Mouse (Mus musculus) forebrain, embryonic 13.5 days (tissue): ENCODE measurements around the gene Ppt1. TPM values are rescaled to one million over a fixed set of nuclear protein-coding genes. Genes with fewer than 3 reads are reported as not detected.

Experiments
- ATAC-seq: fragments of 200-750 bp; cut with Nextera tagmentation; 2 replicates; pipeline ENCODE4 v1.8.0; 2017
- H3K27ac ChIP-seq: fragments of 300-500 bp; sonication (generic); 2 replicates; pipeline ENCODE4 v1.5.1; 2015; ENCODE audit warnings: inconsistent platforms, mild to moderate bottlenecking, moderate library complexity
- H3K27me3 ChIP-seq: fragments of 300-500 bp; sonication (generic); 2 replicates; pipeline ENCODE4 v1.6.1; 2015; ENCODE audit warnings: mild to moderate bottlenecking, inconsistent platforms
- H3K36me3 ChIP-seq: fragments of 300-500 bp; sonication (generic); 2 replicates; pipeline ENCODE4 v1.6.1; 2015; ENCODE audit warnings: mild to moderate bottlenecking, inconsistent platforms; ENCODE audit not compliant: poor library complexity, severe bottlenecking
- H3K4me1 ChIP-seq: fragments of 300-500 bp; sonication (generic); 2 replicates; pipeline ENCODE4 v1.6.1; 2015; ENCODE audit warnings: inconsistent platforms
- H3K4me2 ChIP-seq: fragments of 300-500 bp; sonication (generic); 2 replicates; pipeline ENCODE4 v1.6.1; 2015; ENCODE audit warnings: inconsistent platforms, mild to moderate bottlenecking, moderate library complexity
- H3K4me3 ChIP-seq: fragments of 300-500 bp; sonication (generic); 2 replicates; pipeline ENCODE4 v1.5.1; 2015; ENCODE audit warnings: mild to moderate bottlenecking, inconsistent platforms
- H3K9ac ChIP-seq: fragments of 300-500 bp; sonication (generic); 2 replicates; pipeline ENCODE4 v1.6.1; 2015; ENCODE audit warnings: mild to moderate bottlenecking, inconsistent platforms
- H3K9me3 ChIP-seq: fragments of 300-500 bp; sonication (generic); replicated peaks from 2 replicates; pipeline ENCODE4 v1.6.1; 2016; ENCODE audit warnings: inconsistent platforms
- WGBS: fragments of 180-500 bp; shearing (Covaris S2); methylation state at CpG from one replicate; pipeline ENCODE4 v1.1.7; 2015; 5-methylcytosine and 5-hydroxymethylcytosine counted together
- polyA plus RNA-seq: library from polyadenylated mRNA; unstranded; fragments of >200 nt; fragmentation: Nextera tagmentation; extraction: Ambion mirVana; gene quantifications from 2 replicates; pipeline ENCODE4 v1.2.1, GENCODE M21; 2015

Ppt1 gene
- polyA plus RNA-seq, 1 experiment from 2014 or later = 71.1 TPM

DNA sequence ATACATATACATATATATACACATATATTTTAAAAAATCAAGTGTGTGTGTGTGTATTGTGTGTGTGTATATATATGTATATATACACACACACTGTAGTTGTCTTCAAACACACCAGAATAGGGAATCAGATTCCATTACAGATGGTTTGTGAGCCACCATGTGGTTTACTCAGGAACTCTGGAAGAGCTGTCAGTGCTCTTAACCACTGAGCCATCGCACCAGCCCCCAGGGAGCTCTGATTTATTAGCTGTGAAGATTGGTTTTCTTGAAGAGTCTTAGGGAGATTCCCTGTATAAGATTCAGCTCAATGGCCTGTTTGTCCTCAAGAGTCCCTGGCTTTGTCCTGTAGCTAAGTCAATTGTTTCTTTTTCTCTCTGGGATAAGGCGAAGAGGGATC is 2.0 kb downstream of the Ppt1 start:
- no peak overlapping the region for H3K9ac ChIP-seq
- ATAC-seq = no peak
- H3K4me1 ChIP-seq = peaks cover 31% of the 10 kb centered on the region
- H3K4me2 ChIP-seq = peak overlapping the region; percentile 10; the same call in 1 of the 2 replicates
- peaks cover 19% of the 10 kb centered on the region for H3K36me3 ChIP-seq
- H3K27me3 ChIP-seq = no peaks in the 10 kb centered on the region
- 77% methylated on average over 2 of the region's 2 CpGs for WGBS
- H3K9me3 ChIP-seq = no peaks in the 10 kb centered on the region
- H3K27ac ChIP-seq = no peak overlapping the region
- no peak overlapping the region for H3K4me3 ChIP-seq

DNA sequence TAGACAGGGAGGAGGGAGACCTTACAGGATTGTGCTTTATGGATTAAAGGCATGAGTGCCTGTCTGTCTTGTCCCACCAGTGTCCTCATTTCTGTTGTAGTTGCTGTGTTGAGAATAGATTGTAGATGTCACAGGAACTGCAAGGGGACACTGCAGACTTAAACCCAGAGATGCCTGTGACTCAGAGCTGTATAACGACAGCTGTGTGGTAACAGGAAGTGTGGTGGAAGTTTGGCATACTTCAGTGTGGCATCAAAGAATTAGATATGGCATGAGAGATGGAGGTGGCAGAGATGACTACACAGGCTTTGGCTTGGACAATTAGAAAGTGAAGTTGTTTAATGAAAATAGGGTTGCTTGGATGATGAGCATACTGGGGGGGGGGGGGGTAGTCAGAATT is 2.4 kb downstream of the Ppt1 start:
- 88% methylated on average over 1 of the region's 1 CpGs for WGBS
- no peak for ATAC-seq
- Histone ChIP-seq H3K9me3 (no peaks in the 10 kb centered on the region), H3K4me3 (no peak overlapping the region), H3K36me3 (peaks cover 19% of the 10 kb centered on the region), H3K9ac (no peak overlapping the region), H3K27me3 (no peaks in the 10 kb centered on the region), H3K4me1 (peaks cover 31% of the 10 kb centered on the region), H3K27ac (no peak overlapping the region), H3K4me2 (peak overlapping the region; percentile 10; the same call in 1 of the 2 replicates)

GRCm38 (mm10) chr4:122848150-122848621 is 12.1 kb downstream of the Ppt1 start:
- Histone ChIP-seq H3K4me3 (no peak overlapping the region), H3K36me3 (peaks cover 92% of the 10 kb centered on the region), H3K9me3 (no peaks in the 10 kb centered on the region), H3K9ac (no peak overlapping the region), H3K27me3 (no peaks in the 10 kb centered on the region), H3K4me2 (no peak overlapping the region), H3K27ac (no peak overlapping the region), H3K4me1 (no peaks in the 10 kb centered on the region)
- WGBS = 85% methylated on average over 13 of the region's 13 CpGs
- ATAC-seq = no peak

DNA sequence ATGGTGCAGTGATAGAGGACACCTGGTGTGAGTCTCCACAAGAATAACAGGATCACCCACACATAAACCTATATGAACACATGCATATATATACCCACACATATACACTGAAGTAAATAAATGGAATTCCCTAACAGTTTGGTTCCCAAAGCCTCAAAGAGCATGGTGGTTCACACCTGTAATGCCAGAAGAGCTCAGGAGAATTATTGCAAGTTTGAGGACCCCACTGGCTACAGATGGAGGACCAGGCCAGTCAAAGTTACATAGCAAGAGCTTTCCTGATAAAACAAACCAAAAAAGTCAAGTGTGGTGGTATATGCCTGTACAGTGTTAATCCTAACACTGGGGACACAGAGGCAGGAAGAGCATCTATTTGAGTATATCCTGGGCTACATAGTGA is 15.5 kb downstream of the Ppt1 start:
- H3K4me3 ChIP-seq = no peak overlapping the region
- H3K27me3 ChIP-seq = no peaks in the 10 kb centered on the region
- no peaks in the 10 kb centered on the region for H3K4me1 ChIP-seq
- no peak overlapping the region for H3K9ac ChIP-seq
- no peak for ATAC-seq
- H3K36me3 ChIP-seq = peaks cover 98% of the 10 kb centered on the region
- no peaks in the 10 kb centered on the region for H3K9me3 ChIP-seq
- no peak overlapping the region for H3K27ac ChIP-seq
- H3K4me2 ChIP-seq = no peak overlapping the region

GRCm38 (mm10) chr4:122853691-122854090 is 17.6 kb downstream of the Ppt1 start:
- Histone ChIP-seq H3K9me3 (no peaks in the 10 kb centered on the region), H3K27ac (no peak overlapping the region), H3K4me3 (no peak overlapping the region), H3K27me3 (no peaks in the 10 kb centered on the region), H3K36me3 (peaks cover 98% of the 10 kb centered on the region), H3K4me1 (no peaks in the 10 kb centered on the region), H3K4me2 (no peak overlapping the region), H3K9ac (no peak overlapping the region)
- WGBS = 69% methylated on average over 2 of the region's 2 CpGs
- no peak for ATAC-seq

GRCm38 (mm10) chr4:122854770-122855169 is 18.7 kb downstream of the Ppt1 start:
- peaks cover 95% of the 10 kb centered on the region for H3K36me3 ChIP-seq
- no peak for ATAC-seq

DNA sequence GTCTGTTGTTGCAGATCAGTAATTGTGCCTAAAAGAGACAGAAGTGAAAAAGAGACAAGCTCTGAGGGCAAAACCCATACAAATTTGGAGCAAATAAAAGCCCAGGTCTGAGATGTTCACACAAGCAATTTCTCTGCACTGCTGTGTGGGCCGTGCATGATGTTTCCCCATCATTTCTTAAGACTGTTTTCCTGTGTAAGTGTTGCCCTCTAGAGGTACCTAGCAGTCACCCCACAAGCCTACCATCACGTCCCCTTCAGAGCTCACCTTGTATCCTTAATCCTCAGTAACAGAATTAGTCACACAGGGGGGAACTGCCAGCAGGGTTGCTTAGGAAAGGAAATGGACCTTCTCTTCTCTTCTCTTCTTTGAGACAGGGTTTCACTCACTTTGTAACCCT is 21.9 kb downstream of the Ppt1 start:
- H3K4me3 ChIP-seq = no peak overlapping the region
- ATAC-seq = no peak
- 47% methylated on average over 2 of the region's 2 CpGs for WGBS

More at GRCm38 (mm10) chr4:122854770-122855169, 18.7 kb downstream of the Ppt1 start:
- Histone ChIP-seq H3K4me2 (no peak overlapping the region), H3K4me1 (no peaks in the 10 kb centered on the region), H3K4me3 (no peak overlapping the region), H3K9me3 (no peaks in the 10 kb centered on the region), H3K27me3 (no peaks in the 10 kb centered on the region), H3K27ac (no peak overlapping the region), H3K9ac (no peak overlapping the region)
- WGBS = 93% methylated on average over 4 of the region's 4 CpGs

DNA sequence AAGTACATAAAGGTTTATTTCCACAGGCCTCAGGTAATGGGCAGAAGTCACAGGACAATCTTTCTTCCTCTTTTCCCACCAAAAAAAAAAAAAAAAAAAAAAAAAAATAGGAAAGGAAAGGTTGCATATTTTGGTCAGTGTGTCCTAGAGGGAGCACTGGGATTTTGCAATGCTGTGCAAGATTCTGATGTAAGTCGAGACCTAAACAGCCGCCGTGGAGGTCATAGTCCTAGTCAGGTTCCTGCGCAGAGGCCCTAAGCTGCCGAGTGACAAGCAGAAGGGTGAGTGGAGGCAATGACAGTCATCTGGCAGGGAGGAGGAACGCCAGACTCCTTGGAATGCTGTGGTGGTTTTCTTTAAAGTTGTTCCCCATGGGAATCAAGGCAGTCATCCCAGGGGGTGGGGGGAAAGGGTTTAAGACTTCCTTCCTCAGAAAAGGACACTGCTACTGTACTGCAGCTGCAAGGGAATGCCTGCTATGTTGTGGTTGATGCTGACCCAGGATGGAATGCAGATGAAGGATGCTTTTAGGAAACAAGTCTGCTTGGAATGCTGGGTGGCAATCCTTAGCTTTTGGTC is 23.1 kb downstream of the Ppt1 start:
- 90% methylated on average over 6 of the region's 6 CpGs for WGBS
- H3K27me3 ChIP-seq = no peaks in the 10 kb centered on the region
- H3K9ac ChIP-seq = no peak overlapping the region
- no peak overlapping the region for H3K4me2 ChIP-seq
- H3K27ac ChIP-seq = no peak overlapping the region
- no peak for ATAC-seq
- no peaks in the 10 kb centered on the region for H3K4me1 ChIP-seq
- peaks cover 88% of the 10 kb centered on the region for H3K36me3 ChIP-seq
- H3K4me3 ChIP-seq = no peak overlapping the region
- H3K9me3 ChIP-seq = no peaks in the 10 kb centered on the region

More for the DNA sequence above, 21.9 kb downstream of the Ppt1 start:
- Histone ChIP-seq H3K36me3 (peaks cover 88% of the 10 kb centered on the region), H3K4me1 (no peaks in the 10 kb centered on the region), H3K27ac (no peak overlapping the region), H3K9ac (no peak overlapping the region), H3K4me2 (no peak overlapping the region), H3K9me3 (no peaks in the 10 kb centered on the region), H3K27me3 (no peaks in the 10 kb centered on the region)

GRCm38 (mm10) chr4:122861836-122862235 is 25.8 kb downstream of the Ppt1 start:
- no peak overlapping the region for H3K27ac ChIP-seq
- H3K9ac ChIP-seq = no peak overlapping the region
- H3K9me3 ChIP-seq = no peaks in the 10 kb centered on the region
- peaks cover 88% of the 10 kb centered on the region for H3K36me3 ChIP-seq
- WGBS = 91% methylated on average over 4 of the region's 4 CpGs
- no peak overlapping the region for H3K4me3 ChIP-seq
- no peaks in the 10 kb centered on the region for H3K4me1 ChIP-seq
- no peak for ATAC-seq
- no peaks in the 10 kb centered on the region for H3K27me3 ChIP-seq
- H3K4me2 ChIP-seq = no peak overlapping the region

- no peak overlapping the region for H3K9ac ChIP-seq
- no peak overlapping the region for H3K4me3 ChIP-seq
- no peaks in the 10 kb centered on the region for H3K27me3 ChIP-seq
- no peaks in the 10 kb centered on the region for H3K4me1 ChIP-seq
- peaks cover 82% of the 10 kb centered on the region for H3K36me3 ChIP-seq
- no peak for ATAC-seq
- no peak overlapping the region for H3K4me2 ChIP-seq
- no peak overlapping the region for H3K27ac ChIP-seq
- 94% methylated on average over 1 of the region's 1 CpGs for WGBS
- H3K9me3 ChIP-seq = no peaks in the 10 kb centered on the region
These were observed 32.0 kb downstream of the Ppt1 start for GRCm38 (mm10) chr4:122868041-122868440.

- no peak overlapping the region; the same call in 1 of the 2 replicates for H3K27ac ChIP-seq
- H3K36me3 ChIP-seq = peaks cover 63% of the 10 kb centered on the region
- ATAC-seq = no peak
These were observed 34.0 kb downstream of the Ppt1 start for GRCm38 (mm10) chr4:122870027-122870426.

GRCm38 (mm10) chr4:122870741-122871140 is 34.7 kb downstream of the Ppt1 start:
- no peaks in the 10 kb centered on the region for H3K4me1 ChIP-seq
- ATAC-seq = no peak
- H3K9me3 ChIP-seq = no peaks in the 10 kb centered on the region
- peaks cover 55% of the 10 kb centered on the region for H3K36me3 ChIP-seq
- no peak overlapping the region for H3K4me3 ChIP-seq
- H3K4me2 ChIP-seq = no peak overlapping the region
- no peaks in the 10 kb centered on the region for H3K27me3 ChIP-seq
- H3K27ac ChIP-seq = no peak overlapping the region
- 88% methylated on average over 5 of the region's 5 CpGs for WGBS
- no peak overlapping the region for H3K9ac ChIP-seq

More at GRCm38 (mm10) chr4:122870027-122870426, 34.0 kb downstream of the Ppt1 start:
- H3K9ac ChIP-seq = no peak overlapping the region
- no peak overlapping the region for H3K4me2 ChIP-seq
- H3K4me1 ChIP-seq = no peaks in the 10 kb centered on the region
- H3K4me3 ChIP-seq = no peak overlapping the region
- no peaks in the 10 kb centered on the region for H3K27me3 ChIP-seq
- no peaks in the 10 kb centered on the region for H3K9me3 ChIP-seq

DNA sequence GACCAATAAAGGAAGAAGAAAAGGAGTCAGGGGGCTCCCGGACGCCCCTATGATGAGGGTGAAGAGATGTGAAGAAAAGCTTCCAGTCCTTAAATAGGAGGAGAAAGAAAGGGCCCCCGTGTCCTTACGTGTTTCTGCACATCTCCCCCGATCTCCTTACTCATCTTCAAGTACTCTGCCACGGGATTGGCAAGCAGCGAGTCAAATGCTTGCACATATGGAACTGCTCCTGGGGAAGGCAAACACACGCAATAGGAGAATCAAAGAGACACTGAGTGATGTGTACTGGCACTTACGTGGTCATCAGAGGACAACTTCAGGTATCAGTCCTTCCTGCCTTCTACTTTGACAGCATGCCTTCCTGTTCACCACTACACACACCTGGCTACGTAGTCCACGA is 35.2 kb downstream of the Ppt1 start:
- no peak for ATAC-seq
- no peak overlapping the region for H3K27ac ChIP-seq
- H3K4me2 ChIP-seq = no peak overlapping the region
- peaks cover 50% of the 10 kb centered on the region for H3K36me3 ChIP-seq
- H3K27me3 ChIP-seq = no peaks in the 10 kb centered on the region
- no peak overlapping the region for H3K9ac ChIP-seq
- WGBS = 94% methylated on average over 11 of the region's 11 CpGs
- H3K9me3 ChIP-seq = no peaks in the 10 kb centered on the region
- H3K4me1 ChIP-seq = no peaks in the 10 kb centered on the region
- H3K4me3 ChIP-seq = no peak overlapping the region
